Mouse (Mus musculus): ENCODE results near the gene Atp6v1g2. TPM values are rescaled to one million over a fixed set of nuclear protein-coding genes. Genes with fewer than 3 reads are reported as not detected.

The Atp6v1g2 gene
- total and polyA plus RNA-seq, 3 experiments, result 2.4 to 5.0 (median 3.2) TPM

DNA sequence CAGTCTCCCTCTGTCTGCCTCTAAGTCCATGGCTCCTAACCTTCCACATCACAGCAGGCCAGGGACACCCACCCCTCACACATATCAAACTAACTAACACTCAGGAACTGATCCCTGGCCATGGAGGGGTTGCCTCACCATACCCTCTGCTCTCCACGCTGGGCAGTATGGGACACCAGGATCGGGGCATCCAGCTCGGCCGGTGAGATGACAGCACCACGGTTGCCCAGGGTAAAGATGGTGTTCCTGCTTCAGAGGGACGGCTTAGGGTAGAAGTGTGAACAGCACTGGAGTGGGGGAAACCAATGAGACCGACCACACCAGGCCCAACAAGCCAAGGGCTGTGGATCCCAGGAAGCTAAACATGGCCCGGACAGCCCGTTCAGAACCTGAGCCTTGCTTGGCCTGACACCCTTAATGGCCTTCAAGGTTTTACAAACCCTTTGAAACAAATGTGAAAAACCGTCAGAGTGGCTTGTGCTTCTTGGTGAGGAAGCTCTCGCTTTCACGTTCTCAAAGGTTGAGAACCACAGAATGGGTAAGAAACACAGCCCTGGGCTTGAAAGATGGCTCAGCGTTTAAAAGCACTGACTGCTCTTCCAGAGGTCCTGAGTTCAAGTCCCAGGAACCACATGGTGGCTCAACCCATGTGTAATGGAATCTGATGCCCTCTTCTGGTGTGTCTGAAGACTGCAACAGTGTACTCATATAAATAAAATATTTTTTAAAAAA is 45.7 kb downstream of the Atp6v1g2 start:
- Histone ChIP-seq H3K9me3 (replicated peaks) (no peaks in the 10 kb centered on the region), H3K4me1 (ENCODE audit: insufficient read depth, low read depth, low read length) (peaks cover 13% of the 10 kb centered on the region), H3K4me3 (ENCODE audit: low read depth, low read length) (no peak overlapping the region), H3K36me3 (replicated peaks) (no peaks in the 10 kb centered on the region), H3K27me3 (ENCODE audit: insufficient read depth, low read length) (peaks cover 49% of the 10 kb centered on the region)
- ATAC-seq (ENCODE audit: extremely low read depth, insufficient number of reproducible peaks, low FRiP score, poor library complexity, severe bottlenecking), result no peak
- DNase-seq (ENCODE audit: low spot score), result no peak
- no peak for TF ChIP-seq CTCF (IDR thresholded peaks at IDR 0.05; ENCODE audit: low read depth, low read length)
- TF ChIP-seq GATA1 (IDR thresholded peaks at IDR 0.05; ENCODE audit: borderline replicate concordance, low read length), result no peak
- TF ChIP-seq GATA2 (IDR thresholded peaks at IDR 0.05; ENCODE audit: borderline replicate concordance, low read depth, low read length), result no peak
- TF ChIP-seq POLR2AphosphoS5 (IDR thresholded peaks at IDR 0.05; ENCODE audit: insufficient replicate concordance, low read depth, low read length), result no peak
- no peak for TF ChIP-seq TAL1 (conservative IDR thresholded peaks at IDR 0.05; ENCODE audit: low read depth, low read length)

DNA sequence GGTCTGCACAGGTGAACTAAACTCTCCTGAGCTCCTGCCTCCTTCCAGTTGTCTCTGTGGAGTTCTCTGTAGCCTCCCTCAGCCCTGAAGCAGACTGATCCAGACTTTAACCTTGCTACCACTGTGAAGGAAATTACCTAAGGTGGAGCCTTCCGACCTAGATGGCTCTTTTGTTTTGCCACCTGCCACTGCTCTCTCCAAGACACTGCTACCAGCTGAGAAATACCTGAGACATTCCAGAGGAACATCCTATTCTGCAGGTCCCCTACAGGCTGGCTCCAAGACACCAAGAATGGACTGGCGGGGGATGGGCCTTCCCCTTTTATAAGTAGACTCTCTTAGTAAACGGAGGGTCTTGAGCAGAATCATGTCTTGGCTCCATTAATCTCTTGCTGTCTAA is 46.8 kb downstream of the Atp6v1g2 start:
- no peaks in the 10 kb centered on the region for H3K9me3 ChIP-seq (replicated peaks)
- TF ChIP-seq TAL1 (conservative IDR thresholded peaks at IDR 0.05; ENCODE audit: low read depth, low read length) (no peak), POLR2AphosphoS5 (IDR thresholded peaks at IDR 0.05; ENCODE audit: insufficient replicate concordance, low read depth, low read length) (no peak), GATA2 (IDR thresholded peaks at IDR 0.05; ENCODE audit: borderline replicate concordance, low read depth, low read length) (no peak), GATA1 (IDR thresholded peaks at IDR 0.05; ENCODE audit: borderline replicate concordance, low read length) (no peak), CTCF (IDR thresholded peaks at IDR 0.05; ENCODE audit: low read depth, low read length) (no peak)
- no peak for DNase-seq (ENCODE audit: low spot score)
- H3K4me1 ChIP-seq (ENCODE audit: insufficient read depth, low read depth, low read length), result peaks cover 7% of the 10 kb centered on the region; the same call in 1 of the 2 replicates
- H3K27me3 ChIP-seq (ENCODE audit: insufficient read depth, low read length), result peaks cover 46% of the 10 kb centered on the region
- H3K36me3 ChIP-seq (replicated peaks), result no peaks in the 10 kb centered on the region
- no peak for ATAC-seq (ENCODE audit: extremely low read depth, insufficient number of reproducible peaks, low FRiP score, poor library complexity, severe bottlenecking)
- no peak overlapping the region for H3K4me3 ChIP-seq (ENCODE audit: low read depth, low read length)

DNA sequence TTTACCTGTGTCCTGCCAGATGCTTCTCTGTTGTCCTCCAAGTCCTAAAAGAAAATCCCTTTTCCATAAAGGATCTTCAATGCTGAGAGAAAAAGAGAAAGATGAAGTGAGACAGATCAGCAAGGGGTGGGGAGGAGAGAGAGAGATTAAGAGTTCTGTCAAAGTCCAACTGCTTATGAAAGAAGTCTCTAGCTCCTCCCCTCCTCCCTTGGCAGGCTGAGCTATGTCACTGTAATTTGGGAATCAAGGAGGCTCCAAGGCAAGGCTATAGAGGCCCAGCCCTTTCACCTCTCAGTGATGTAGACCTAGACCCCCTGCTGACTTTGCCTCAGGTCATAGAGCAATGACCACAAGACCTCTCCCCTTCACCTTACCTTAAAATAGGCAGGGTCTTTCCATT is 52.0 kb downstream of the Atp6v1g2 start:
- no peak for DNase-seq (ENCODE audit: low spot score)
- Histone ChIP-seq H3K4me1 (ENCODE audit: insufficient read depth, low read depth, low read length) (no peaks in the 10 kb centered on the region), H3K4me3 (ENCODE audit: low read depth, low read length) (no peak overlapping the region), H3K27me3 (ENCODE audit: insufficient read depth, low read length) (peaks cover 11% of the 10 kb centered on the region; the same call in 1 of the 2 replicates), H3K36me3 (replicated peaks) (no peaks in the 10 kb centered on the region), H3K9me3 (replicated peaks) (no peaks in the 10 kb centered on the region)
- no peak for ATAC-seq (ENCODE audit: extremely low read depth, insufficient number of reproducible peaks, low FRiP score, poor library complexity, severe bottlenecking)
- TF ChIP-seq CTCF (IDR thresholded peaks at IDR 0.05; ENCODE audit: low read depth, low read length) (no peak), GATA2 (IDR thresholded peaks at IDR 0.05; ENCODE audit: borderline replicate concordance, low read depth, low read length) (no peak), TAL1 (conservative IDR thresholded peaks at IDR 0.05; ENCODE audit: low read depth, low read length) (no peak), POLR2AphosphoS5 (IDR thresholded peaks at IDR 0.05; ENCODE audit: insufficient replicate concordance, low read depth, low read length) (no peak), GATA1 (IDR thresholded peaks at IDR 0.05; ENCODE audit: borderline replicate concordance, low read length) (no peak)

Other genes with a start within 250 kb of the Atp6v1g2 start
Only the 20 nearest of the 35 such genes appear.
- 28.9 and 32.3 TPM in 2 replicates for gene Abhd16a, start 144.4 kb upstream of the Atp6v1g2 start, total RNA-seq (2014; fragmentation: Nextera tagmentation)
- 35.6 and 50.0 TPM in 2 replicates for gene Abhd16a, start 144.4 kb upstream of the Atp6v1g2 start, total RNA-seq (2017)
- gene Abhd16a, start 144.4 kb upstream of the Atp6v1g2 start, polyA plus RNA-seq (2012), result 80.6 and 97.0 TPM in 2 replicates
- not detected in 2 replicates for gene Ly6g5c, start 125.4 kb upstream of the Atp6v1g2 start, total RNA-seq (2014; fragmentation: Nextera tagmentation)
- gene Ly6g5c, start 125.4 kb upstream of the Atp6v1g2 start, total RNA-seq (2017), result not detected in 2 replicates
- not detected in 2 replicates for gene Ly6g5c, start 125.4 kb upstream of the Atp6v1g2 start, polyA plus RNA-seq (2012)
- gene Ly6g5b, start 118.2 kb upstream of the Atp6v1g2 start, total RNA-seq (2014; fragmentation: Nextera tagmentation), result not detected in 2 replicates
- 0.82 and 0.93 TPM in 2 replicates for gene Ly6g5b, start 118.2 kb upstream of the Atp6v1g2 start, total RNA-seq (2017)
- 0.10 and 0.12 TPM in 2 replicates for gene Ly6g5b, start 118.2 kb upstream of the Atp6v1g2 start, polyA plus RNA-seq (2012)
- 38.0 and 45.9 TPM in 2 replicates for gene Gpank1, start 112.2 kb upstream of the Atp6v1g2 start, total RNA-seq (2014; fragmentation: Nextera tagmentation)
- gene Gpank1, start 112.2 kb upstream of the Atp6v1g2 start, total RNA-seq (2017), result 49.0 and 54.0 TPM in 2 replicates
- 87.0 and 99.4 TPM in 2 replicates for gene Gpank1, start 112.2 kb upstream of the Atp6v1g2 start, polyA plus RNA-seq (2012)
- 466 and 494 TPM in 2 replicates for gene Csnk2b, start 111.6 kb upstream of the Atp6v1g2 start, total RNA-seq (2014; fragmentation: Nextera tagmentation)
- gene Csnk2b, start 111.6 kb upstream of the Atp6v1g2 start, total RNA-seq (2017), result 431 and 460 TPM in 2 replicates
- 74.4 and 79.6 TPM in 2 replicates for gene Csnk2b, start 111.6 kb upstream of the Atp6v1g2 start, polyA plus RNA-seq (2012)
- gene D17H6S53E, start 107.3 kb upstream of the Atp6v1g2 start, total RNA-seq (2014; fragmentation: Nextera tagmentation), result 5.9 and 9.3 TPM in 2 replicates
- gene D17H6S53E, start 107.3 kb upstream of the Atp6v1g2 start, total RNA-seq (2017), result 22.1 and 24.1 TPM in 2 replicates
- gene D17H6S53E, start 107.3 kb upstream of the Atp6v1g2 start, polyA plus RNA-seq (2012), result 12.5 and 12.8 TPM in 2 replicates
- not detected in 2 replicates for gene Apom, start 101.6 kb upstream of the Atp6v1g2 start, total RNA-seq (2014; fragmentation: Nextera tagmentation)
- gene Apom, start 101.6 kb upstream of the Atp6v1g2 start, total RNA-seq (2017), result 0.22 and 0.23 TPM in 2 replicates
- gene Apom, start 101.6 kb upstream of the Atp6v1g2 start, polyA plus RNA-seq (2012), result 0.10 and 0.11 TPM in 2 replicates
- 160 and 182 TPM in 2 replicates for gene Bag6, start 98.5 kb upstream of the Atp6v1g2 start, total RNA-seq (2014; fragmentation: Nextera tagmentation)
- gene Bag6, start 98.5 kb upstream of the Atp6v1g2 start, total RNA-seq (2017), result 60.7 and 69.5 TPM in 2 replicates
- 686 and 799 TPM in 2 replicates for gene Bag6, start 98.5 kb upstream of the Atp6v1g2 start, polyA plus RNA-seq (2012)
- 773 and 873 TPM in 2 replicates for gene Prrc2a, start 68.8 kb upstream of the Atp6v1g2 start, total RNA-seq (2014; fragmentation: Nextera tagmentation)
- gene Prrc2a, start 68.8 kb upstream of the Atp6v1g2 start, total RNA-seq (2017), result 35.3 and 36.8 TPM in 2 replicates
- gene Prrc2a, start 68.8 kb upstream of the Atp6v1g2 start, polyA plus RNA-seq (2012), result 1,534 and 1,682 TPM in 2 replicates
- gene Aif1, start 57.6 kb upstream of the Atp6v1g2 start, total RNA-seq (2014; fragmentation: Nextera tagmentation), result 3.1 TPM in 1 of 2 replicates, not detected in the other
- 2.1 and 3.2 TPM in 2 replicates for gene Aif1, start 57.6 kb upstream of the Atp6v1g2 start, total RNA-seq (2017)
- gene Aif1, start 57.6 kb upstream of the Atp6v1g2 start, polyA plus RNA-seq (2012), result 0.17 TPM in 1 of 2 replicates, not detected in the other
- 81.9 and 91.5 TPM in 2 replicates for gene Lst1, start 45.2 kb upstream of the Atp6v1g2 start, total RNA-seq (2014; fragmentation: Nextera tagmentation)
- gene Lst1, start 45.2 kb upstream of the Atp6v1g2 start, total RNA-seq (2017), result 391 and 521 TPM in 2 replicates
- gene Lst1, start 45.2 kb upstream of the Atp6v1g2 start, polyA plus RNA-seq (2012), result 7.1 and 8.0 TPM in 2 replicates
- gene Ltb, start 39.2 kb upstream of the Atp6v1g2 start, total RNA-seq (2014; fragmentation: Nextera tagmentation), result not detected in 2 replicates
- 0.99 and 1.2 TPM in 2 replicates for gene Ltb, start 39.2 kb upstream of the Atp6v1g2 start, total RNA-seq (2017)
- gene Ltb, start 39.2 kb upstream of the Atp6v1g2 start, polyA plus RNA-seq (2012), result 0.45 and 0.78 TPM in 2 replicates
- 0.68 TPM in 1 of 2 replicates, not detected in the other for gene Tnf, start 31.7 kb upstream of the Atp6v1g2 start, total RNA-seq (2014; fragmentation: Nextera tagmentation)
- 1.4 and 1.5 TPM in 2 replicates for gene Tnf, start 31.7 kb upstream of the Atp6v1g2 start, total RNA-seq (2017)
- 0.04 TPM in 1 of 2 replicates, not detected in the other for gene Tnf, start 31.7 kb upstream of the Atp6v1g2 start, polyA plus RNA-seq (2012)
- not detected in 2 replicates for gene Lta, start 28.3 kb upstream of the Atp6v1g2 start, total RNA-seq (2014; fragmentation: Nextera tagmentation)
- gene Lta, start 28.3 kb upstream of the Atp6v1g2 start, total RNA-seq (2017), result 0.12 TPM in 1 of 2 replicates, not detected in the other
- gene Lta, start 28.3 kb upstream of the Atp6v1g2 start, polyA plus RNA-seq (2012), result not detected in 2 replicates
- not detected in 2 replicates for gene Gm16181, start 12.8 kb upstream of the Atp6v1g2 start, total RNA-seq (2014; fragmentation: Nextera tagmentation)
- gene Gm16181, start 12.8 kb upstream of the Atp6v1g2 start, total RNA-seq (2017), result 0.38 and 0.52 TPM in 2 replicates
- gene Gm16181, start 12.8 kb upstream of the Atp6v1g2 start, polyA plus RNA-seq (2012), result not detected in 2 replicates
- gene Nfkbil1, start 2.1 kb downstream of the Atp6v1g2 start, total RNA-seq (2014; fragmentation: Nextera tagmentation), result 7.0 and 14.1 TPM in 2 replicates
- gene Nfkbil1, start 2.1 kb downstream of the Atp6v1g2 start, total RNA-seq (2017), result 8.6 and 12.1 TPM in 2 replicates
- 37.3 and 41.6 TPM in 2 replicates for gene Nfkbil1, start 2.1 kb downstream of the Atp6v1g2 start, polyA plus RNA-seq (2012)
- 424 and 464 TPM in 2 replicates for gene Ddx39b, start 8.1 kb downstream of the Atp6v1g2 start, total RNA-seq (2014; fragmentation: Nextera tagmentation)
- gene Ddx39b, start 8.1 kb downstream of the Atp6v1g2 start, total RNA-seq (2017), result 171 and 174 TPM in 2 replicates
- 362 and 363 TPM in 2 replicates for gene Ddx39b, start 8.1 kb downstream of the Atp6v1g2 start, polyA plus RNA-seq (2012)
- gene H2-D1, start 29.1 kb downstream of the Atp6v1g2 start, total RNA-seq (2014; fragmentation: Nextera tagmentation), result 50.2 and 53.6 TPM in 2 replicates
- gene H2-D1, start 29.1 kb downstream of the Atp6v1g2 start, total RNA-seq (2017), result 109 and 115 TPM in 2 replicates
- 88.5 and 106 TPM in 2 replicates for gene H2-D1, start 29.1 kb downstream of the Atp6v1g2 start, polyA plus RNA-seq (2012)
- not detected in 2 replicates for gene H2-Q1, start 86.7 kb downstream of the Atp6v1g2 start, total RNA-seq (2014; fragmentation: Nextera tagmentation)
- 0.16 TPM in 1 of 2 replicates, not detected in the other for gene H2-Q1, start 86.7 kb downstream of the Atp6v1g2 start, total RNA-seq (2017)
- gene H2-Q1, start 86.7 kb downstream of the Atp6v1g2 start, polyA plus RNA-seq (2012), result not detected in 2 replicates
- gene H2-Q2, start 108.6 kb downstream of the Atp6v1g2 start, total RNA-seq (2014; fragmentation: Nextera tagmentation), result not detected in 2 replicates
- gene H2-Q2, start 108.6 kb downstream of the Atp6v1g2 start, total RNA-seq (2017), result not detected in 2 replicates
- not detected in 2 replicates for gene H2-Q2, start 108.6 kb downstream of the Atp6v1g2 start, polyA plus RNA-seq (2012)

Measured in G1E (cell line).